Mouse (Mus musculus) MEL (cell line): Measurements from ENCODE around the gene Rrp12. TPM values are rescaled to one million over a fixed set of nuclear protein-coding genes. Genes with fewer than 3 reads are reported as not detected.

Experiments used
- DNase-seq: peaks from one replicate; pipeline ENCODE4 v3.0.0; 2011; ENCODE audit warnings: low read depth, low spot score
- H3K27ac ChIP-seq: 2 replicates; pipeline ENCODE4 v1.5.1; 2012; ENCODE audit warnings: low read depth, mild to moderate bottlenecking, control low read depth, low read length, moderate library complexity; ENCODE audit not compliant: control insufficient read depth
- H3K27me3 ChIP-seq, 2 experiments: fragments of 150-350 bp in 1 of 2; sonication (generic) in 1 of 2; 2 replicates each; pipeline ENCODE4 v1.6.1; 2012; ENCODE audit warnings: low read length in 2 of 2, mild to moderate bottlenecking in 2 of 2, improper control_type of control experiment in 1 of 2, moderate library complexity in 1 of 2; ENCODE audit not compliant: insufficient read depth in 2 of 2, control insufficient read depth in 1 of 2
- H3K36me3 ChIP-seq, 2 experiments: 2 replicates each; pipeline ENCODE4 v1.6.1; 2012 to 2014; ENCODE audit warnings: low read length in 2 of 2, improper control_type of control experiment in 1 of 2, inconsistent platforms in 1 of 2, mild to moderate bottlenecking in 1 of 2; ENCODE audit not compliant: insufficient read depth in 2 of 2, control insufficient read depth in 1 of 2
- H3K4me1 ChIP-seq, 2 experiments: fragments of 150-350 bp in 1 of 2; sonication (generic) in 1 of 2; 2 replicates each; pipeline ENCODE4 v1.6.1; 2012; ENCODE audit warnings: low read length in 2 of 2, improper control_type of control experiment in 1 of 2, mild to moderate bottlenecking in 1 of 2; ENCODE audit not compliant: insufficient read depth in 2 of 2, control insufficient read depth in 1 of 2
- H3K4me3 ChIP-seq, 2 experiments: fragments of 150-350 bp in 1 of 2; sonication (generic) in 1 of 2; 2 replicates each; pipeline ENCODE4 v1.5.1; 2012; ENCODE audit warnings: low read depth in 2 of 2, low read length in 2 of 2, mild to moderate bottlenecking in 2 of 2, moderate library complexity in 2 of 2, control low read depth in 1 of 2, improper control_type of control experiment in 1 of 2; ENCODE audit not compliant: control insufficient read depth in 1 of 2, insufficient read depth in 1 of 2
- H3K79me2 ChIP-seq: 2 replicates; pipeline ENCODE4 v1.6.1; 2012; ENCODE audit warnings: mild to moderate bottlenecking, low read length, moderate library complexity; ENCODE audit not compliant: control insufficient read depth, poor library complexity, insufficient read depth
- H3K9ac ChIP-seq: 2 replicates; pipeline ENCODE4 v1.6.1; 2012; ENCODE audit warnings: low read depth, mild to moderate bottlenecking, control low read depth, low read length, moderate library complexity; ENCODE audit not compliant: control insufficient read depth, poor library complexity, severe bottlenecking
- H3K9me3 ChIP-seq: fragments of 150-350 bp; sonication (generic); replicated peaks from 2 replicates; pipeline ENCODE4 v1.6.1; 2012; ENCODE audit warnings: mild to moderate bottlenecking, low read length, improper control_type of control experiment, moderate library complexity; ENCODE audit not compliant: insufficient read depth
- BHLHE40 ChIP-seq: IDR thresholded peaks from 2 replicates; pipeline ENCODE4 v1.6.1; 2012; ENCODE audit warnings: low read depth, mild to moderate bottlenecking, inconsistent platforms, low read length, improper control_type of control experiment, borderline replicate concordance
- CHD1 ChIP-seq: IDR thresholded peaks from 2 replicates; pipeline ENCODE4 v1.6.1; 2012; ENCODE audit warnings: low read depth, mild to moderate bottlenecking, inconsistent platforms, low read length, improper control_type of control experiment
- CHD2 ChIP-seq: IDR thresholded peaks from 2 replicates; pipeline ENCODE4 v1.6.1; 2011; ENCODE audit warnings: low read length, improper control_type of control experiment
- CTCF ChIP-seq, 3 experiments: IDR thresholded peaks in 2 of 3; conservative IDR thresholded peaks in 1 of 3; 2 replicates each; pipeline ENCODE4 v1.5.1; 2011 to 2012; ENCODE audit warnings: low read length in 3 of 3, low read depth in 2 of 3, mild to moderate bottlenecking in 2 of 3, improper control_type of control experiment in 1 of 3, inconsistent platforms in 1 of 3, mixed read lengths in 1 of 3, moderate library complexity in 1 of 3; ENCODE audit not compliant: control insufficient read depth in 1 of 3, insufficient read depth in 1 of 3, poor library complexity in 1 of 3, severe bottlenecking in 1 of 3
- E2F4 ChIP-seq: IDR thresholded peaks from 2 replicates; pipeline ENCODE4 v1.6.1; 2011; ENCODE audit warnings: low read depth, low read length, improper control_type of control experiment, borderline replicate concordance
- ELF1 ChIP-seq: IDR thresholded peaks from 2 replicates; pipeline ENCODE4 v1.6.1; 2014; ENCODE audit warnings: low read depth, mild to moderate bottlenecking, inconsistent platforms, low read length, improper control_type of control experiment, moderate library complexity
- EP300 ChIP-seq, 2 experiments: IDR thresholded peaks; 2 replicates each; pipeline ENCODE4 v1.6.1; 2011; ENCODE audit warnings: improper control_type of control experiment in 2 of 2, low read length in 2 of 2, low read depth in 1 of 2, mild to moderate bottlenecking in 1 of 2
- ETS1 ChIP-seq: IDR thresholded peaks from 2 replicates; pipeline ENCODE4 v1.6.1; 2012; ENCODE audit warnings: low read depth, mild to moderate bottlenecking, inconsistent platforms, low read length, improper control_type of control experiment, moderate library complexity
- GABPA ChIP-seq: IDR thresholded peaks from 2 replicates; pipeline ENCODE4 v1.6.1; 2012; ENCODE audit warnings: low read depth, mild to moderate bottlenecking, inconsistent platforms, low read length, improper control_type of control experiment, moderate library complexity
- GATA1 ChIP-seq: IDR thresholded peaks from 2 replicates; pipeline ENCODE4 v1.6.1; 2011; ENCODE audit warnings: low read depth, low read length, improper control_type of control experiment
- HCFC1 ChIP-seq: IDR thresholded peaks from 2 replicates; pipeline ENCODE4 v1.6.1; 2012; ENCODE audit warnings: low read depth, mild to moderate bottlenecking, inconsistent platforms, low read length, improper control_type of control experiment, moderate library complexity
- JUND ChIP-seq: IDR thresholded peaks from 2 replicates; pipeline ENCODE4 v1.6.1; 2011; ENCODE audit warnings: low read depth, mild to moderate bottlenecking, improper control_type of control experiment, low read length
- KAT2A ChIP-seq: conservative IDR thresholded peaks from 2 replicates; pipeline ENCODE4 v1.6.1; 2012; ENCODE audit warnings: low read depth, low read length, improper control_type of control experiment, inconsistent platforms
- MAFK ChIP-seq: IDR thresholded peaks from 2 replicates; pipeline ENCODE4 v1.6.1; 2011; ENCODE audit warnings: low read depth, mild to moderate bottlenecking, low read length, improper control_type of control experiment, borderline replicate concordance
- MAX ChIP-seq: IDR thresholded peaks from 2 replicates; pipeline ENCODE4 v1.6.1; 2011; ENCODE audit warnings: low read length, improper control_type of control experiment
- MAZ ChIP-seq: IDR thresholded peaks from 2 replicates; pipeline ENCODE4 v1.6.1; 2012; ENCODE audit warnings: low read depth, mild to moderate bottlenecking, inconsistent platforms, low read length, improper control_type of control experiment
- MEF2A ChIP-seq: IDR thresholded peaks from 2 replicates; pipeline ENCODE4 v1.6.1; 2014; ENCODE audit warnings: low read depth, mild to moderate bottlenecking, inconsistent platforms, low read length, improper control_type of control experiment; ENCODE audit not compliant: poor library complexity, insufficient replicate concordance, severe bottlenecking; ENCODE audit errors: extremely low read depth
- MXI1 ChIP-seq: IDR thresholded peaks from 2 replicates; pipeline ENCODE4 v1.6.1; 2011; ENCODE audit warnings: mild to moderate bottlenecking, low read depth, low read length, improper control_type of control experiment
- MYB ChIP-seq: IDR thresholded peaks from 2 replicates; pipeline ENCODE4 v1.6.1; 2011; ENCODE audit warnings: mild to moderate bottlenecking, low read depth, low read length, improper control_type of control experiment
- MYC ChIP-seq: IDR thresholded peaks from 2 replicates; pipeline ENCODE4 v1.6.1; 2011; ENCODE audit warnings: low read depth, mild to moderate bottlenecking, low read length, improper control_type of control experiment, moderate library complexity
- NELFE ChIP-seq: IDR thresholded peaks from 2 replicates; pipeline ENCODE4 v1.6.1; 2011; ENCODE audit warnings: low read depth, low read length, improper control_type of control experiment
- NRF1 ChIP-seq: IDR thresholded peaks from 2 replicates; pipeline ENCODE4 v1.6.1; 2014; ENCODE audit warnings: low read depth, mild to moderate bottlenecking, inconsistent platforms, low read length, improper control_type of control experiment, moderate library complexity; ENCODE audit not compliant: poor library complexity, insufficient read depth, severe bottlenecking
- POLR2A ChIP-seq, 2 experiments: IDR thresholded peaks; 2 replicates each; pipeline ENCODE4 v1.6.1; 2011 to 2012; ENCODE audit warnings: low read length in 2 of 2, mild to moderate bottlenecking in 2 of 2, control low read depth in 1 of 2, improper control_type of control experiment in 1 of 2, low read depth in 1 of 2, moderate library complexity in 1 of 2; ENCODE audit not compliant: control insufficient read depth in 1 of 2, insufficient read depth in 1 of 2, poor library complexity in 1 of 2
- POLR2AphosphoS2 ChIP-seq: IDR thresholded peaks from 2 replicates; pipeline ENCODE4 v1.6.1; 2011; ENCODE audit warnings: low read length, improper control_type of control experiment
- POLR2AphosphoS5 ChIP-seq: IDR thresholded peaks from 2 replicates; pipeline ENCODE4 v1.6.1; 2012; ENCODE audit warnings: low read depth, borderline replicate concordance, mild to moderate bottlenecking, inconsistent platforms, low read length, moderate library complexity, mixed read lengths
- RAD21 ChIP-seq: IDR thresholded peaks from 2 replicates; pipeline ENCODE4 v1.6.1; 2011; ENCODE audit warnings: mild to moderate bottlenecking, low read depth, low read length, improper control_type of control experiment
- RCOR1 ChIP-seq: IDR thresholded peaks from 2 replicates; pipeline ENCODE4 v1.6.1; 2012; ENCODE audit warnings: low read depth, mild to moderate bottlenecking, inconsistent platforms, low read length, improper control_type of control experiment
- SIN3A ChIP-seq: IDR thresholded peaks from 2 replicates; pipeline ENCODE4 v1.6.1; 2012; ENCODE audit warnings: low read length, improper control_type of control experiment, inconsistent platforms
- SMC3 ChIP-seq: IDR thresholded peaks from 2 replicates; pipeline ENCODE4 v1.6.1; 2011; ENCODE audit warnings: low read depth, low read length, improper control_type of control experiment
- TBP ChIP-seq: IDR thresholded peaks from 2 replicates; pipeline ENCODE4 v1.8.0; 2011; ENCODE audit warnings: low read depth, low read length, improper control_type of control experiment
- TCF12 ChIP-seq: IDR thresholded peaks from 2 replicates; pipeline ENCODE4 v1.6.1; 2014; ENCODE audit warnings: low read depth, mild to moderate bottlenecking, inconsistent platforms, low read length, improper control_type of control experiment, moderate library complexity
- UBTF ChIP-seq: IDR thresholded peaks from 2 replicates; pipeline ENCODE4 v1.6.1; 2012; ENCODE audit warnings: low read depth, mild to moderate bottlenecking, inconsistent platforms, low read length, improper control_type of control experiment, moderate library complexity, borderline replicate concordance; ENCODE audit not compliant: insufficient read depth
- USF1 ChIP-seq: IDR thresholded peaks from 2 replicates; pipeline ENCODE4 v1.6.1; 2014; ENCODE audit warnings: low read depth, mild to moderate bottlenecking, inconsistent platforms, low read length, improper control_type of control experiment, moderate library complexity
- USF2 ChIP-seq, 2 experiments: IDR thresholded peaks; 2 replicates each; pipeline ENCODE4 v1.6.1; 2011 to 2012; ENCODE audit warnings: improper control_type of control experiment in 2 of 2, low read length in 2 of 2, borderline replicate concordance in 1 of 2, inconsistent platforms in 1 of 2, low read depth in 1 of 2, mild to moderate bottlenecking in 1 of 2; ENCODE audit not compliant: insufficient read depth in 1 of 2
- ZC3H11A ChIP-seq: IDR thresholded peaks from 2 replicates; pipeline ENCODE4 v1.6.1; 2012; ENCODE audit warnings: low read depth, mild to moderate bottlenecking, inconsistent platforms, low read length, improper control_type of control experiment
- ZKSCAN1 ChIP-seq: IDR thresholded peaks from 2 replicates; pipeline ENCODE4 v1.6.1; 2012; ENCODE audit warnings: low read depth, mild to moderate bottlenecking, inconsistent platforms, low read length, improper control_type of control experiment, moderate library complexity
- ZMIZ1 ChIP-seq: IDR thresholded peaks from 2 replicates; pipeline ENCODE4 v1.6.1; 2012; ENCODE audit warnings: low read depth, mild to moderate bottlenecking, inconsistent platforms, low read length, improper control_type of control experiment, moderate library complexity
- ZNF384 ChIP-seq: IDR thresholded peaks from 2 replicates; pipeline ENCODE4 v1.6.1; 2012; ENCODE audit warnings: low read depth, mild to moderate bottlenecking, inconsistent platforms, low read length, improper control_type of control experiment
- polyA plus RNA-seq, 2 experiments: library from polyadenylated mRNA; stranded (reverse) in 1 of 2; unstranded in 1 of 2; fragments of >175 nt in 1 of 2; fragments of >200 nt in 1 of 2; gene quantifications; 2 replicates each; pipeline versions ENCODE4 v1.2.1 to v1.2.4; 2012; ENCODE audit warnings: low replicate concordance in 2 of 2, low read depth in 1 of 2; ENCODE audit not compliant: insufficient read length in 2 of 2, insufficient read depth in 1 of 2, missing spikeins in 1 of 2
- total RNA-seq: library from RNA; depleted of rRNA; stranded (reverse); fragments of 300-350 nt; gene quantifications from 2 replicates; pipeline ENCODE4 v1.2.3, GENCODE M21; 2012

Gene Rrp12
- total and polyA plus RNA-seq, 3 experiments, result 44.5 to 134 (median 106) TPM

- DNase-seq, result peak; percentile 59
- Histone ChIP-seq H3K36me3 (peaks cover 0 to 42% of the 10 kb centered on the region in 2 experiments; a peak in 2 of 4 replicates), H3K79me2 (peaks cover 38% of the 10 kb centered on the region), H3K27ac (no peak overlapping the region), H3K9ac (no peak overlapping the region), H3K4me1 (peaks cover 24 to 40% of the 10 kb centered on the region in 2 experiments), H3K9me3 (no peaks in the 10 kb centered on the region), H3K4me3 (no peak overlapping the region), H3K27me3 (no peaks in the 10 kb centered on the region)
- TF ChIP-seq ELF1 (no peak), POLR2A (IDR thresholded peaks at IDR 0.05; ENCODE audit: control insufficient read depth in 1 of 2, insufficient read depth in 1 of 2, low read depth in 1 of 2, low read length in 2 of 2, poor library complexity in 1 of 2) (no peak), MXI1 (no peak), CTCF (IDR thresholded peaks at IDR 0.05 in 2 of 3, conservative IDR thresholded peaks at IDR 0.05 in 1 of 3; ENCODE audit: control insufficient read depth in 1 of 3, insufficient read depth in 1 of 3, low read depth in 2 of 3, low read length in 3 of 3, poor library complexity in 1 of 3, severe bottlenecking in 1 of 3) (peak in 2 of 3 experiments; percentile 55 to 63; a peak in 5 of 6 replicates), MYB (no peak), MAZ (0 out of 2 replicates have a peak, but pooled peaks have one; percentile 64), POLR2AphosphoS5 (no peak), ZC3H11A (peak; percentile 29), SMC3 (peak; percentile 51; the same call in 1 of the 2 replicates), RAD21 (peak; percentile 45), JUND (no peak), RCOR1 (no peak; the same call in 1 of the 2 replicates), MEF2A (no peak), MYC (no peak), USF2 (IDR thresholded peaks at IDR 0.05; ENCODE audit: borderline replicate concordance in 1 of 2, insufficient read depth in 1 of 2, low read depth in 1 of 2, low read length in 2 of 2) (no peak), GABPA (no peak), E2F4 (no peak), TCF12 (no peak), BHLHE40 (peak; percentile 49; the same call in 1 of the 2 replicates), POLR2AphosphoS2 (peak; percentile 17; the same call in 1 of the 2 replicates), UBTF (no peak), ZNF384 (no peak), USF1 (no peak), KAT2A (no peak), ETS1 (0 out of 2 replicates have a peak, but pooled peaks have one; percentile 41), GATA1 (no peak), HCFC1 (no peak), ZKSCAN1 (no peak), SIN3A (no peak), NELFE (no peak), MAFK (no peak), TBP (no peak), EP300 (IDR thresholded peaks at IDR 0.05; ENCODE audit: low read depth in 1 of 2, low read length in 2 of 2) (peak in 1 of 2 experiments; percentile 25; a peak in 1 of 4 replicates), CHD1 (no peak), MAX (no peak), NRF1 (no peak), ZMIZ1 (no peak), CHD2 (peak; percentile 64)
Measured at GRCm38 (mm10) chr19:41844345-41844744, 51.6 kb downstream of the Rrp12 start.
